Mouse (Mus musculus): ENCODE results near the gene Eloa. TPM values are rescaled to one million over a fixed set of nuclear protein-coding genes. Genes with fewer than 3 reads are reported as not detected.

Gene Eloa
- total RNA-seq, 2 experiments from 2014 or later = 38.4 to 38.5 TPM

GRCm38 (mm10) chr4:135954241-135954640 is 67.3 kb downstream of the Eloa start:
- DNase-seq = peak; percentile 86

Other genes starting within 250 kb of the Eloa start
- 10 to 100 TPM; 73.8 to 80.5 TPM for gene Srsf10, start 166.0 kb downstream of the Eloa start, total RNA-seq (2021)
- gene Pnrc2, start 147.9 kb downstream of the Eloa start, total RNA-seq (2021) = 10 to 100 TPM; 81.7 to 88.6 TPM
- gene Cnr2, start 126.4 kb downstream of the Eloa start, total RNA-seq (2021) = under 1 TPM; 0.68 to 0.74 TPM
- gene Fuca1, start 101.0 kb downstream of the Eloa start, total RNA-seq (2021) = 10 to 100 TPM; 42.4 to 45.9 TPM
- 10 to 100 TPM; 52.2 to 59.8 TPM for gene Hmgcl, start 75.3 kb downstream of the Eloa start, total RNA-seq (2021)
- gene Gale, start 58.0 kb downstream of the Eloa start, total RNA-seq (2021) = 1 to 10 TPM; 7.6 to 9.8 TPM
- gene Lypla2, start 49.1 kb downstream of the Eloa start, total RNA-seq (2021) = 10 to 100 TPM; 46.3 to 46.9 TPM
- gene Pithd1, start 34.5 kb downstream of the Eloa start, total RNA-seq (2021) = 10 to 100 TPM; 17.1 to 18.3 TPM
- 100 to 1,000 TPM; 395 to 405 TPM for gene Rpl11, start 31.7 kb upstream of the Eloa start, total RNA-seq (2021)
- gene Id3, start 121.7 kb upstream of the Eloa start, total RNA-seq (2021) = 10 to 100 TPM; 96.2 to 97.8 TPM
- gene E2f2, start 150.6 kb upstream of the Eloa start, total RNA-seq (2021) = 1 to 10 TPM; 5.8 to 9.7 TPM
- gene Asap3, start 184.6 kb upstream of the Eloa start, total RNA-seq (2021) = 1 to 10 TPM; 3.3 to 3.7 TPM
- 10 to 100 TPM; 55.2 to 56.7 TPM for gene Tcea3, start 226.0 kb upstream of the Eloa start, total RNA-seq (2021)

Measured in heart, postnatal 4 days (tissue).